Mouse (Mus musculus): ENCODE results near the gene Rpl7a. TPM values are rescaled to one million over a fixed set of nuclear protein-coding genes. Genes with fewer than 3 reads are reported as not detected.

Rpl7a gene
- polyA plus RNA-seq (2014; fragmentation: Illumina TruSeq; extraction: RNeasy Lipid Tissue Mini Kit (QIAGEN cat#74804); ENCODE audit: low read depth, low replicate concordance) = 37.5 TPM

GRCm38 (mm10) chr2:26910124-26910993 is at the start of gene Rpl7a, which contains the start of gene Med22:
Gene Rpl7a (plus strand): TSS chr2:26910764.
Gene Med22 (minus strand): TSS chr2:26910677.

GRCm38 (mm10) chr2:26864879-26865278 is 45.7 kb upstream of the Rpl7a start, which contains the start of gene Abo:
Gene Abo (minus strand): TSS chr2:26864979.

GRCm38 (mm10) chr2:26902467-26903220 is 7.9 kb upstream of the Rpl7a start, which contains the start of gene Surf6:
Gene Surf6 (minus strand): TSS chr2:26902879.

GRCm38 (mm10) chr2:26915927-26916728 is 5.6 kb downstream of the Rpl7a start, which contains the start of the genes Surf2 and Surf1:
Gene Surf2 (plus strand): TSS chr2:26916367.
Gene Surf1 (minus strand): TSS chr2:26916530.

GRCm38 (mm10) chr2:26933304-26934055 is 22.9 kb downstream of the Rpl7a start, which contains the start of the genes Surf4 and Stkld1:
Gene Surf4 (minus strand): TSS chr2:26933928.
Gene Stkld1 (plus strand): TSS chr2:26934047.

Other genes starting within 250 kb of the Rpl7a start
- gene Lcn4, start 239.5 kb upstream of the Rpl7a start, polyA plus RNA-seq (2014; fragmentation: Illumina TruSeq; extraction: RNeasy Lipid Tissue Mini Kit (QIAGEN cat#74804); ENCODE audit: low read depth, low replicate concordance) = not detected
- gene Abo, start 45.8 kb upstream of the Rpl7a start, polyA plus RNA-seq (2014; fragmentation: Illumina TruSeq; extraction: RNeasy Lipid Tissue Mini Kit (QIAGEN cat#74804); ENCODE audit: low read depth, low replicate concordance) = not detected
- 8.7 TPM for gene Surf6, start 7.9 kb upstream of the Rpl7a start, polyA plus RNA-seq (2014; fragmentation: Illumina TruSeq; extraction: RNeasy Lipid Tissue Mini Kit (QIAGEN cat#74804); ENCODE audit: low read depth, low replicate concordance)
- 11.5 TPM for gene Med22, start 87 bp upstream of the Rpl7a start, polyA plus RNA-seq (2014; fragmentation: Illumina TruSeq; extraction: RNeasy Lipid Tissue Mini Kit (QIAGEN cat#74804); ENCODE audit: low read depth, low replicate concordance)
- gene Surf2, start 5.6 kb downstream of the Rpl7a start, polyA plus RNA-seq (2014; fragmentation: Illumina TruSeq; extraction: RNeasy Lipid Tissue Mini Kit (QIAGEN cat#74804); ENCODE audit: low read depth, low replicate concordance) = 10.0 TPM
- 45.8 TPM for gene Surf1, start 5.8 kb downstream of the Rpl7a start, polyA plus RNA-seq (2014; fragmentation: Illumina TruSeq; extraction: RNeasy Lipid Tissue Mini Kit (QIAGEN cat#74804); ENCODE audit: low read depth, low replicate concordance)
- gene Surf4, start 23.2 kb downstream of the Rpl7a start, polyA plus RNA-seq (2014; fragmentation: Illumina TruSeq; extraction: RNeasy Lipid Tissue Mini Kit (QIAGEN cat#74804); ENCODE audit: low read depth, low replicate concordance) = 62.1 TPM
- gene Stkld1, start 23.3 kb downstream of the Rpl7a start, polyA plus RNA-seq (2014; fragmentation: Illumina TruSeq; extraction: RNeasy Lipid Tissue Mini Kit (QIAGEN cat#74804); ENCODE audit: low read depth, low replicate concordance) = not detected
- 32.3 TPM for gene Rexo4, start 53.6 kb downstream of the Rpl7a start, polyA plus RNA-seq (2014; fragmentation: Illumina TruSeq; extraction: RNeasy Lipid Tissue Mini Kit (QIAGEN cat#74804); ENCODE audit: low read depth, low replicate concordance)
- not detected for gene Adamts13, start 62.7 kb downstream of the Rpl7a start, polyA plus RNA-seq (2014; fragmentation: Illumina TruSeq; extraction: RNeasy Lipid Tissue Mini Kit (QIAGEN cat#74804); ENCODE audit: low read depth, low replicate concordance)
- gene Cacfd1, start 99.2 kb downstream of the Rpl7a start, polyA plus RNA-seq (2014; fragmentation: Illumina TruSeq; extraction: RNeasy Lipid Tissue Mini Kit (QIAGEN cat#74804); ENCODE audit: low read depth, low replicate concordance) = 17.4 TPM
- gene Slc2a6, start 117.2 kb downstream of the Rpl7a start, polyA plus RNA-seq (2014; fragmentation: Illumina TruSeq; extraction: RNeasy Lipid Tissue Mini Kit (QIAGEN cat#74804); ENCODE audit: low read depth, low replicate concordance) = not detected
- gene Mymk, start 161.4 kb downstream of the Rpl7a start, polyA plus RNA-seq (2014; fragmentation: Illumina TruSeq; extraction: RNeasy Lipid Tissue Mini Kit (QIAGEN cat#74804); ENCODE audit: low read depth, low replicate concordance) = not detected
- 0.44 TPM for gene Adamtsl2, start 168.6 kb downstream of the Rpl7a start, polyA plus RNA-seq (2014; fragmentation: Illumina TruSeq; extraction: RNeasy Lipid Tissue Mini Kit (QIAGEN cat#74804); ENCODE audit: low read depth, low replicate concordance)
- not detected for gene Fam163b, start 231.7 kb downstream of the Rpl7a start, polyA plus RNA-seq (2014; fragmentation: Illumina TruSeq; extraction: RNeasy Lipid Tissue Mini Kit (QIAGEN cat#74804); ENCODE audit: low read depth, low replicate concordance)

Measured in kidney, adult 10 weeks (tissue).